Mouse (Mus musculus) ES-Bruce4 (cell line): ENCODE data around the gene Lcn2.

Experiments
- CTCF ChIP-seq: IDR thresholded peaks from one replicate; pipeline ENCODE4 v1.8.1; 2011; ENCODE audit warnings: low read depth, low read length
- EP300 ChIP-seq: IDR thresholded peaks from 2 replicates; pipeline ENCODE4 v1.6.1; 2011; ENCODE audit warnings: low read depth, low read length; ENCODE audit not compliant: insufficient read depth
- POLR2A ChIP-seq: IDR thresholded peaks from one replicate; pipeline ENCODE4 v1.8.1; 2011; ENCODE audit warnings: low read length; ENCODE audit not compliant: insufficient read depth

GRCm38 (mm10) chr2:32417486-32417885 lies 29.4 kb upstream of the Lcn2 start:
- TF ChIP-seq CTCF (no peak), POLR2A (no peak), EP300 (no peak)
